Mouse (Mus musculus) forebrain, postnatal 0 days (tissue): ENCODE measurements at regions not wholly inside any gene's neighbourhood (a gene's known extent, or its start where the extent isn't known, plus 50 kb on each side); places are given as distances from the start of the nearest gene placed in this dataset.

Experiments used
- ATAC-seq: fragments of 200-750 bp; cut with Nextera tagmentation; 2 replicates; pipeline ENCODE4 v1.8.0; 2017; ENCODE audit warnings: mild to moderate bottlenecking, moderate library complexity
- DNase-seq: peaks from one replicate; pipeline ENCODE4 v3.0.0-alpha.2; 2015
- H3K27ac ChIP-seq: fragments of 300-500 bp; sonication (generic); 2 replicates; pipeline ENCODE4 v1.5.1; 2014; ENCODE audit warnings: low read depth, mild to moderate bottlenecking, antibody characterized with exemption, low read length, moderate library complexity, mixed read lengths
- H3K27me3 ChIP-seq: fragments of 300-500 bp; sonication (generic); 2 replicates; pipeline ENCODE4 v1.6.1; 2014; ENCODE audit warnings: mild to moderate bottlenecking, low read length, mixed read lengths; ENCODE audit not compliant: insufficient read depth
- H3K36me3 ChIP-seq: fragments of 300-500 bp; sonication (generic); 2 replicates; pipeline ENCODE4 v1.6.1; 2014; ENCODE audit warnings: mild to moderate bottlenecking, moderate library complexity; ENCODE audit not compliant: insufficient read depth
- H3K4me1 ChIP-seq: fragments of 300-500 bp; sonication (generic); 2 replicates; pipeline ENCODE4 v1.6.1; 2014; ENCODE audit warnings: antibody characterized with exemption; ENCODE audit not compliant: insufficient read depth
- H3K4me2 ChIP-seq: fragments of 300-500 bp; sonication (generic); 2 replicates; pipeline ENCODE4 v1.6.1; 2014; ENCODE audit warnings: low read depth, mild to moderate bottlenecking, moderate library complexity
- H3K4me3 ChIP-seq: fragments of 300-500 bp; sonication (generic); 2 replicates; pipeline ENCODE4 v1.5.1; 2014; ENCODE audit warnings: low read depth, low read length, mixed read lengths
- H3K9ac ChIP-seq: fragments of 300-500 bp; sonication (generic); 2 replicates; pipeline ENCODE4 v1.6.1; 2014; ENCODE audit warnings: mild to moderate bottlenecking
- H3K9me3 ChIP-seq: fragments of 300-500 bp; sonication (generic); 2 replicates; pipeline ENCODE4 v1.6.1; 2016; ENCODE audit warnings: low read length
- CTCF ChIP-seq: sonication (generic); IDR thresholded peaks from 2 replicates; pipeline ENCODE4 v1.5.1; 2016; ENCODE audit warnings: antibody characterized with exemption, control low read depth, low read depth
- WGBS: fragments of 180-500 bp; shearing (Covaris S2); extraction: QIAGEN DNeasy Blood & Tissue Kit; methylation state at CpG from one replicate; pipeline ENCODE4 v1.1.7; 2014; 5-methylcytosine and 5-hydroxymethylcytosine counted together

DNA sequence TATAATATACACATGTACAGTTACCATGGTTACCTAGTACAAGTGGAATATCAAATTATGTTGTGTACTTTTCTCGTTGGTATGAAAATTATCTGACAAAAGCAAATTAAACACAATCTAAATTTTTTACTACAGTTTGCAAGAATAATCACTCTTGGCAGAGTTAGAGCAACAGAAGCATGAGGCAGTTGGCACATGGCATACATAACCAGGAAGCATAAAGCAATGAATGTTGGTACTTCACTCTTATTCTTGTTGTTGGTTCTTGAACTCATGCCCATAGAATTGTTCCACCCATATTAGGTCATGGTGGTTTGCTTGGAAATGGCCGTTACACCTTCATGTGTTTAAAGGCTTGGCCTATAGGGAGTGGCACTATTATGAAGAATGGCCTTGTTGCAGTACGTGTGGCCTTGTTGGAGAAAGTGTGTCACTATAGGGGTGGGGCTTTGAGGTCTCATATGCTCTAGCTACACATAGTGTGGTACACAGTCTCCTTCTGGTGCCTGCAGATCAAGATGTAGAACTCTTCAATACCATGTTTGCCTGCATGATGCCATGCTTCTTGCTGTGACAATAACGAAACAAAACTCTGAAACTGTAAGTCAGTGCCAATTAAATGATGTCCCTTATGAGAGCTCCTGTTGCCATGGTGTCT lies 50.4 kb upstream of the Sema3d start:
- Histone ChIP-seq H3K4me2 (no peak overlapping the region), H3K9ac (no peak overlapping the region), H3K4me1 (no peaks in the 10 kb centered on the region), H3K4me3 (no peak overlapping the region), H3K36me3 (no peaks in the 10 kb centered on the region), H3K9me3 (no peaks in the 10 kb centered on the region), H3K27ac (no peak overlapping the region), H3K27me3 (no peaks in the 10 kb centered on the region)
- 61% methylated on average over 4 of the region's 4 CpGs for WGBS
- TF ChIP-seq CTCF, result no peak
- DNase-seq, result peak; percentile 55
- peak; percentile 87 for ATAC-seq
